Mouse (Mus musculus): ENCODE results near the gene Fbxl5.

The Fbxl5 gene

DNA sequence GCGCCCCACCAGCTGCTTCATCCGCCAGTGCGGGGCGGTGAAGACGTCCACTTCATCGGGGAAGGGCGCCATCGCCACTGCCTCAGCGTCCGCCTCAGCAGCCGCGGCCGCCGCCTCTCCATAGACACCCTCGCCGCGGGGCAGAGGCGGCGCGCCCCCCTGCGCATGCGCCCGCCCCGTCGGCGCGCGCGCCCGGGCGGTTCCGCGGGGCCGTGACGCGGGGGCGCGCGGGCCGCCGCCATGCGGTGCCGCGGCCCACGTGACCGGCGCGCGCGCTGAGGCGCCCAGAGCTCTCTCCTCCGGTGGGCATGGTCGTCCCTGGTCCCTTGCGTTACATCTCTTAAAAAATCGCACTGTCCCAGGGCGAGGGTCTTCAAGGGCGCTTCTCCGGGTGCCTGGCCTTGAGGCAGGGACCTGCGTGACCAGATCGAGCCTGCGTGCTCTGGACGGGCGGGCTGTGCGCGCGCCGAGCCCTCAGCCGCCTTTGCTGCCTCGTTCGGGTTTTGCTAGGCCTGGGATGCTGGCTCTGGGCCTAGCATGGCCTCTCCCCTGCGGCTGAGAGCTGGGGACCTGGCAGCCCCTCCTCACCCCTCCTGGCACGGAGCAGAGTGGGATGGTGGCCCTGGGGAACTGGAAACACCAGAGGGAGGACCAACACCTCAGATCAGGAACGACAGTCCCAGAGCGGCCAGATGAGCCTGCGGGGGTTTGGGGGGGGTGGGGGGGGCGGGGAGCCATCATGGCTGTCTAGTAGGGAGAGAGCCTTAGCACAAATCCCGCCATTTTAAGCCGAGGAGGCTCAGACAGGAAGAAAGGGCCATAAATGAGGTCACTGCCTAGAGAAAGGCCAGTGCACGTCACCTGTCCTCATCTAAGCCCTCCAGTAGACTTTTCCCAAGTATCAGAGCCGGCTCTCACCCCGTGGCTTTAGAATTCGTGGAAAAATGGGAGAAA, 39.2 kb downstream of the Fbxl5 start:
- peak; percentile 45 to 75 for DNase-seq (ENCODE audit: low spot score in 2 of 2)

DNA sequence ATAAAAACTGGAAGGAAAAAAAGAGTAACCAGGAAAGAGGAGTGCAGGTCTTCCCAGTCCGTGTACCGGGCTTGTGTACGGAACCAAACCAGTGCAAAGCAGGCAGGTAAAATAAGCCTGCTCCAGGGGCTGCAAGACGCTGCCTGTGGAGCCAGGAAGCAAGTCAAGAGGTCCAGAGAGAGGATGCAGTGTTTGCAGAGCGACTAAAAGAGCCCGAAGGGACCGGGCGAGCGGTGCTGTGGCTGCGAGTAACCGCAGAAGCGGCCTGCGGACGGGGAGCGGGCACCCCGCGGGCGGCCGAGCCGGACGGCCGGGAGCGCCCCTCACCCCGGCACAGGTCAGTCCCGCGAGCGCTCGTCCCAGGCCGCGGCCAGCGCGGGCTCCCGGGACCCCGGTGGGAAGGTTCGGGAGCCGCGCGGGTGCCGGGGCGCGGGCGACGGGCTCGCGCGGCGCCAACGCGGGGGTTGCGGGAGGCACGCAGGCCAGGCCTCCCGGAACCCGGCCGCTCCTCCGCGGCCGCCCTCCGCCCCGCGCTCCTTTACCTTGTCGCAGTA, 39.9 kb downstream of the Fbxl5 start:
- peak in 1 of 2 experiments; percentile 10 for DNase-seq (ENCODE audit: low spot score in 2 of 2)

DNA sequence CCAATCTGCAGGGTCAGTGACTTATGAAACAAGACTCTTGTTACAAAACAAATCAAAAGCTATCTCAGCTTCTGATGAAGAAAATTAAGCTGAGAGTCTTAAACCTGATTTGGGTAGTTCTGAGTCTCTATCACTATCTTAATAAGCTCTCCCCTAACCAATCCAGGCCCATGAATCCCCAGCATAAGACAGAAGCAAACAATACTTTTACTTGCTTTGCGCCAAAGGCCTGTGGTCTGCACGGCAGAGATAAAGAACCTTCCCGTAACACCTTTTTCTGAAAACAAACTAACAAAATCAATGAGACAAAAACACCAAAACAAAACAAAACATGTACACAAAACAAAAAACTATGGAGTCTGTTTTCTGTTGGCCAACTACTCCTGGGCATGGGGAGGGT, 42.9 kb downstream of the Fbxl5 start:
- no peak for DNase-seq (ENCODE audit: low spot score in 2 of 2)

DNA sequence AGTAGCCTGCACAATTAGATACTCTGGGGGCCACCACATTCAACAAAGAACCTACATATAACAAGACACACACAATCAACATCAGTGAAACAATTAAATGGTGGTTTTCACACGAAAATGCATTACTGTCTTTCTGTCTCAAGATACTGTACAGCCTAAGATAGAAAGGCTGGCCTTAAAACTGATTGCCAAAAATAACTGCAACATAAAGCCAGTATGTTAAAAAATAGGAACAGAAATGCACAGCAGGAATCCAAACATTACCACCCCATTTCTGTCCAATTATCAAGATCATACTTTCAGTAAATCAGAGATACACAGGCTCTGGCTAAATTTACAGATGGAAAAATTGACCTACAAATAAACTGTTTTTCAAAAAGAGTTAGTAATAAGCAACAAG, 44.4 kb downstream of the Fbxl5 start:
- DNase-seq (ENCODE audit: low spot score in 2 of 2), result no peak

DNA sequence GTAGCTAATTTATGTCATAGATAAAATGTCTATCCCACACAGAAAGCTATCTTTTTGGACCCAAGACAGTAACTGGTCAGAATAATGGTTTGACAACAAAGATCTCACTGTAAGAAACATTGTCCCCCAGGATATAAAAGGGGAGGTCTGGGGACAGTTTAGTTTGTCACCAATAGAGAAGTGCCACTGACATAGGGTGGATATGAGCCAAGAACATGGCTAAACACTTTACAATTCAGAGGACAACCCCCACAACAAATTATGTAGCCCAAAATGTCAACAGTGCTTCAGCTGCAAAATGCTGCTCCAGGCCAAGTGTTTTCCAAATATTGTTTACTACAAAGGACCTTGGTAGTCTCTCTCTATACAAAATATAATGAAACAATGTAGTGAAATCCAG, 45.0 kb downstream of the Fbxl5 start:
- DNase-seq (ENCODE audit: low spot score in 2 of 2), result no peak

DNA sequence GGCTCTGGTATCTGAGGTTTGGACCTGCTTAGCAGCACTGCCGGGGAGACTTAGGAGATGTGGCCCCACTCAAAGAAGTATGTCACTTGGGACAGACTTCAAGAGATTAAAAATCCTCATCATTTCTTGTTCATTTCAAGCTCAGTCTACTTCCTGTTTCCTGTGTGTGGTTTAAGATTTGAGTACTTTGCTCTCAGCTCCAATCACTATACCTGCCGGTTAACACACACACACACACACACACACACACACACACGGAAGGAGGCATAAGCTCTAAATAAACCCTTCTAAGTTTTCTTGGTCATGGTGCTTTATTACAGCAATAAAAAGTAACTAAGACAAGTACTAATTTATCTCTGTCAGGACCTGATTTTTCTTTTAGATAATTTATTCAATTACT, 49.9 kb downstream of the Fbxl5 start:
- no peak for DNase-seq (ENCODE audit: low spot score in 2 of 2)

DNA sequence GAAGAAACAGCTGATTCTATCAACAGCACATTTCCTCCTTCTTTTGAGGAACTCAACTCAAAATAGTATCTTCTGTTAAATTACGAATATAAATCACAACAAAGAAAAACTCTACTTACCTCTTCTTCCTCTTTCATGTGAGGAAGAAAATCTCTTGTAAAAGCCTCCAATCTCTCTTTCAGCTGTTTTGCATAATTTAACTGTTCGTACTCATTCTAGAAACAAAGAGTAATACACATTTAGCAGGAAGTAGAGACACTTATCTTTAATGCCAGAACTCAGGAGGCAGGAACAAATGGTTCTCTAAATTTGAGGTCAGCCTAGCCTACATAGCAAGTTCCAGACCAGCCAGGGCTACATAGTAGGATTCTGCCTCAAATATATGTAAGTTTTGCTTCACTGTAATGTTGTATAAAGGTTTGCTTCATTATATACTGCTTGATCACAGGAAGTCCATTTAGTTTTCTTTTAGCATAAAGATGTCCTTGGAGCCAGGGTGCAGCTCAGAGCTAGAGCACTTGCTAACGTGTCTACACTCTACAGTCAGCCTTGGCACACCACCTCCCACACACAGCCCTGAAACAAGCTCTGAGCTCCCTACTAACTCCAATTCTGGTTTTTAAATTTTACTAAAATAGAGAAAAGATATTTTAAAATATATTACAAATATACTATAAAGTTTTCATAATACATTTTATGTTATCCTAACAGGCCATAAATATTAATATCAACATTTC, 50.7 kb downstream of the Fbxl5 start:
- peak in 1 of 2 experiments; percentile 7 for DNase-seq (ENCODE audit: low spot score in 2 of 2)

DNA sequence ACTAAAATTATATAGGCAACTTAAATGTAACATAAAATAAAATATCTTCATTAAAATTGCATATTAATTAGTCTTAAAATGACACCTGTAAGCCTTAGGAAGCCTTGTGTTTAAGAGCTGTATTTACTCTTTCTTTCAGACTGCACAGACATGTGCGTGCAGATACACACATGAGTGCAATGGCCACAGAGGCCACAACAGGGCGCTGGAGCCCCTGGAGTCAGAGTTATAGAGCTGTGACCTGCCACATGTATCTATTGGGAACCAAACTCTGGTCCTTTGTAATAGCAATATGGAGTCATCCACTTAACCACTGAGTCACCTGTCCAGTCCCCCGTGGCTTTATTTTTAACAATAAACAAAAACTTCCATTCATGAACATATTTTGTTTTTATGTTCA, 72.3 kb downstream of the Fbxl5 start:
- no peak for DNase-seq (ENCODE audit: low spot score in 2 of 2)

DNA sequence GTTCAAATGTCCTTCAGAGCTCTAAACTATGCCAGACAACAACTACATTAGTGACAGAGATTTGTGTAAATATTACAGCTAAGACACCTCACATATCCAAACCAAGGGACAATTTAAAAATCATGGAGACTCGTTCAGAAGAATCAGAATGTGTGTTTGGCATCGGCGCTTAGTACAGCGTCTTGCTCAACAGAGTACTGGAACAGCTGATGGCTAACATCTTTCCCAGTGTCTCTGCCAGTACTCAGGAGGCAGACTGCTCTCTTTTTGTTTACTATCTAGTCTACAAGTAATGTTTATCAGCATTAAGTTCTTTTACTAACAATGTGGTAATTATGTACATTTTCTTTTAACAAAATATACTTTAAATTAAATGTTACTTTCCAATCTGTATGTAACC, 73.4 kb downstream of the Fbxl5 start:
- no peak for DNase-seq (ENCODE audit: low spot score in 2 of 2)

DNA sequence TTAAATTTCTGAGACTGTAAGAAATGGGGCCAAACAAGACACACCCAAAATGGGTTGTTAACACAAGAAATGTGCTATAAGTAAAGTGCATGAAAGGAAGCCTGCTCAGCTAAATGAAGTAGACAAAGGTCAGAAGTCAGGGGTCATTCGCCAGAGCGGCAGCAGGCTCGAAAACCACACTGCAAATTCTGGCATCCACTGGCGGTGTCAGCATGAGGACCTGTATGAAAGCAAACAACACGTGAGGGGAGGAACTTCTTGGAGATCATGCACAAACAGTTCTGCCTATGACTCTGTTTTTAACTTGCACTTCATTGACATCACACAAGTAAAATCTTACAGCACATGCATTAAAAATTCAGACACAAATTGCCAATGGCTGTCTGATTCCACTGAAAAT, 76.3 kb downstream of the Fbxl5 start:
- DNase-seq (ENCODE audit: low spot score in 2 of 2), result no peak

DNA sequence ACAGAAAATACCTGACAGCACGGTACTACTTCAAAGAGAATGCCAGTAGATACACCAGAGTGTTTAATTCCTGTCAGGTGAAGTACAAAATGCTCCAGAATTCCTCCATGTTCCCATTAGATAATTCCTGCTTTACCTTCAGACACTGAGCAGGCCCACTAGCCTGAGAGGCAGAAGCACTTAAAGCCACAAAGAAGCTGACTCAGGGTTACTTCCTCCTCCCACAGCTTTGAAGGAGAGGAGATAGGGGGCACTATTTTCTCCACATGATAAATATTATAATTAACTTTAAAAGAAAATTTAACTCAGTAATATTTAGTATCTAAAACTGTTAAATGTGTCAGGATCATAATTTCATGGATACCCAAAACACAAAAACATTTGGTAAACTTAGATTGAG, 77.3 kb downstream of the Fbxl5 start:
- DNase-seq (ENCODE audit: low spot score in 2 of 2), result no peak

DNA sequence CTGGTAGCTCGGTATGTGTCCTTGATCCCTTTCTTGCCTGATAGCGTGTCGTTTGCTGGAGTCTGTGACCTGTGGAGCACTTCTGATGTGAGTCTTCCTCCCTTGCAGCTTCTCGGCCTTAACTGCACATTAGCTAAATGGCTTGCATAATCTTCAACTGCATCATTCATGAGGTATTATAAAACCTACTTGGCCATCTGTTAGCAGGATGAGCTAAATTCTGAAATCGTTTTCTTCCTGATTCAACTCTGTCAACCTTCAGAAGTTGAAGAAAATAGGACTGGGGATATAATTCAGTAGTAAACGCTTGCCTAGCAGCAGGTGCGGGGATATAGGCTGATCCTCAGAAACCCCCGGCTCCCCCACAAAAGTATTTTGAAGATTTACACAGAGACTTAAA, 89.1 kb downstream of the Fbxl5 start:
- DNase-seq (ENCODE audit: low spot score in 2 of 2), result peak; percentile 45 to 48

DNA sequence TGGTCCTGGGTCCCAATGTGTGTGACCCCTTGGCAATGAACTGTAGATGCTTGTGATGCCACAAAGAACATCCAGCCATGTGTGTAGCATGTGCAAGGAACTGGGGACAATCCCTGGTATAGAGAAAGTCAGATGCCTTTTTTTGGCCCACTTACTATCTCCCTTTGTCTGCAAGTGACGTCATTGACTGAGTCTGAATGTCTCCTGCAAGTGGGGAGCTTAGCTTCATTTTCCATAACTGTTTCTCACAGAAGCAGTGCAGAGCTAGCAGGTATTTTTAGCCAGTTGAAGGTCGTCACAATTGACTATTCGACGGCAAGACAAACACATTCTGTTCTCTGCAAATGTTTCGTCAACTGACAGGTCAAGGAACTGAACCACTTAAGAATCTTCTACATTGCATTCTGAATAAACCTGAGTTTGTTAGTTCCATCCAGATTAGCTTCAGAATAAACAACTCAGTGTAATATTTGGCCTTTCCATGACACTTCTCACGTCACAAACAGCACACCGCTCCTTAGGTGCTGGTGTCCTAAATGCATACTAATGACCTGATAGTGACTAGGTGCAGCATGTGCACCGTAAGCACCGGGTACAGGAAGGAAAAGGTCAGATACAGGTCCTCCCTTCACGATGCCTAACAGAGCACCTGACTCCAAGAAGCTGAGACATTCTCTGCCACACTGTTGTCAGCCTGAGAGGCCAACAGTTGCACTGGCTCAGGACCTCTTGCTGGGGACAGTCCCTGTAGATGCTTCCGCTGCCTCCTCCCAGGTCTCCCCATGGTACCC, 92.9 kb downstream of the Fbxl5 start:
- peak in 1 of 2 experiments; percentile 16 for DNase-seq (ENCODE audit: low spot score in 2 of 2)

DNA sequence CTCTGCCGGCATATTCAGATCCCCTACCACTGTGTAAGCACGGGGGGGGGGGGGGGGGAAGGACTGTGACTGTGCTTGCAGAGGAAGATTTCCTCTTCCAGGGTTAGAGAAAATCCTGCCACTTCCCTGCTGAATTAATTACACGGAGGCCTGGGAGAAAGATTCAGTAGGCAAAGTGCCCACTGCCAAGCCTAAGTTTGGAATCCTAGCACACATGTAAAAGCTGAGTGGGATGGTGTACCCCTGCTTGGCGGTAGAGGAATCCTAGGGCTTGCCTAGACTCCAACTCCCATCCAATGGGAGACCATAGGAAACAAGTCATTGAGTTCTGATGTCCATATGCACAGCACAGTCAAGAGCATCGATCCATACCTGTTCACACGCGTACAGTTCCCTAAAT, 97.6 kb downstream of the Fbxl5 start:
- DNase-seq (ENCODE audit: low spot score in 2 of 2), result no peak

DNA sequence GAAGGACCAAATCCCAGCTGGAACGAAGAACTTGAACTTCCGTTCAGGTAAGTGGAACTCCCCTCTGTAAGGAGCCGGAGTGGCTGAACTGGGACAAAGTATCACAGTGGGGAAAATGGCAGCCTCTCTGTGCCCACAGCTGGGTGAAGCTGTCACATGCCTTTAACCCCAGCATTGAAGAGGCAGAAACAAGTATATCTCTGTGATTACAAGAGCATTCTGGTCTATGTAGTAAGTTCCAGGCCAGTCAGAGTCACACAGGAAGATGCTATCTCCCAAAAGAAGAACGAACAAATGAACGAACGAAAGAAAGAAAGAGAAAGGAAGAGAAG, 99.0 kb downstream of the Fbxl5 start:
- no peak for DNase-seq (ENCODE audit: low spot score in 2 of 2)

DNA sequence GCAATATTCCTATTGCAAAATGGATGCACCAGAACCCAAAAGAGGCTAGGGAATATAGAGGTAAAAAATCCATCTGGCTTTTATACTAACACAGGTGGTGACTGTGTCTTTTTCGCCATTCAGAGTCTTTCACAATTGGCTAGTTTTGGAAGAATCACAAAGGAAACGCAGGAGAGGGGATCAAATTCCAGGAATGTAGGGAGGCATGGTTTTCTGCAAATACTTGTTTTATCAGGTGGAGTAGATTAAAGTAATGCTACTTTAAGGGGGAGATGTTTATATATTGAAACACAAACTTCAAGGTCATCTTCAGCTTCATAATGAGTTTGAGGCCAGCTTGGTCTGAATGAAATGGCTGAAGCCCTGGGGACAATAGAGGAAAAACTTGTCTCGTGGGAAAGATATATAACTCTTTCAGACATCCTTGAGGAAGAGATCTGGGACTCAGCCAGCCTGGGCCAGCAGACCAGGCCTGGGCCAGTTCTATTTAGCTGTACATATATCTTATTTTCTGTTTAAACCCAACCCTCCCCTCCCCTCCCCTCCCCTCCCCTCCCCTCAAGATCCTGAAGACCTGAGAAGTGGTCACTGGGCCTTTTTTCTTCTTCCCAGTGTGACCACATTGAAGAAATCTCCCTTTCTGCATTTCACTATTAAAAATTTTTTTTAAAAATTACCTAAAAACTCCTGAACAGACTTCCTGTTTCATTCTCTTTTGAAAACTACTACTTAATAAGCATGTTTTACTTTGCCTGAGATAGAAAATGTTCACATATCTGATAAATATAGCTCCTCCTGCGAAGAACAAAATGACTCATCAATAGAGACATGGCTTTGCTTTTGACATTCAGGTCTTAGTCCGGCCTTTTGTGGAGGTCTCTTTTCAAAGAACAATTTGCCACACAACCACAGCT, 99.6 kb downstream of the Fbxl5 start:
- no peak for DNase-seq (ENCODE audit: low spot score in 2 of 2)

DNA sequence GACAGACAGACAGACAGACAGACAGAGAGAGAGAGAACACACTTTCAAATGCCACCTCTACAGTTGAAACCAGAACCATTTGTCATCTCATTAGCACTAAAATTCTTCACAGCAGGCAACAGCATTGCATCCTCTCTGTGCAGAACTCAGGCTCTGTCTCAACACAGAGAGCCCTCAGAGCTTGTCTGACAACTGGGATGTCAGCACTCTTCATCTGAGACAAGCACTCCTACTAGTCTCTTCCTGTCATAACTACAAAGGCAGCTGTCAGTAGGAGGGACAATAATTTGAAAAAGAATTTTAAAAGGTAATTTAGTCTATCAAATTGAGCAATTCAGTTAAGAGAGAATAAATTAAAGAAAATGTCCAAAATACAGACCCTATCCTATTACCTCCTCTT, 122.2 kb downstream of the Fbxl5 start:
- no peak for DNase-seq (ENCODE audit: low spot score in 2 of 2)

DNA sequence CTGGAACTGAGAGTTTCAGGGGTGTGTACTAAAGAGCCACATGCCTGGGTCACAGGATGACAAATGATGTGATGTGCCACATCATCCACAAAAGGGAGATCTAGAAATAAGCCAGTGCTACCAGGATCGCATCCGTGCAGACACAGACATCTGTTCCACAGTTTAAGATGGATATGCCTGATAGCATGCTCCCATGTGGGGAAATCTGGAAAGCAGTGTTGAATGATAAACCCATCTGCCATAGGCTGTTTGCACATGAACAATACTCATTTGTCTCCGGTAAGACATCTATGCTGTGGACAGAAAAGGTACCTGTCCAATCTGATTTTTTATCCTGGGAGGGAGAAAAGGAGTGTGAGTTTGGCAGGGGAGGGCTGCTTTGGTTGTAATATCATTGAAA, 124.3 kb downstream of the Fbxl5 start:
- DNase-seq (ENCODE audit: low spot score in 2 of 2), result no peak

Data from left cerebral cortex, adult 9 months (tissue).